Mouse (Mus musculus): ENCODE results near the gene Palb2.
"Not testable (repeated sequence)": the region's sequence is repeated elsewhere in the genome, so short reads cannot be mapped to it uniquely, and the experiment has no call there.

DNA sequence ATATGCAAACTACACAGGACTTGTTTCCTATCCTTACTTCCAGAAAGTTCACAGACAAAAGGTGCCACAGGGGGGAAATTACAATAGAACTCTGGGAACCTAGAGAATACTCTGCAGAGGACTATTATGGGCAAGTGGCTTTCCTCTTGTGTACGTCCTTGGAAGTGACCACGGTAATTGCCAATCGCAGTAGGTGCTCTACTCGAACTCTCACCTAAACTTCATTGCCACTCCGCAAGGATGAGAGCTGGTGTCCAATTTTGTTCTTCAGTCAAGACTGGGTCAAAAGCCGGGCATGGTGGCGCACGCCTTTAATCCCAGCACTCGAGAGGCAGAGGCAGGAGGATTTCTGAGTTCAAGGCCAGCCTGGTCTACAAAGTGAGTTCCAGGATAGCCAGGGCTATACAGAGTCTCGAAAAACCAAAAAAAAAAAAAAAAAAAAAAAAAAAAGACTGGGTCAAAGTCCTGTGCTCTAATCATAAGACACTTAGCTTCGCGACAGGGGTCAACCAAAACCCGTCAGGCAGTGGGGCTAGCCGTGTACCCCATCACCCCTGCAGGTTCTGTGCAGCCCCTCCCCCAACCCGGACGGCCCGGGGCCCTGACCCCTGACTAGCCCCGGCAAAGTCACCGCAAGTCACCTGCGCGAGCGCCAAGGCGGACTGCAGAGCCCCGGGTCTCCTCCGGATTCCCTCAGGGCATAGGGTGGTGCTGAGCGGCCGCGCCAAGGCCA, 31.6 kb downstream of the Palb2 start:
- not testable (repeated sequence) for TF ChIP-seq CTCF, EP300 (IDR thresholded peaks at IDR 0.05; ENCODE audit: low read depth)
